Mouse (Mus musculus) ES-E14 (cell line): ENCODE measurements around the gene Spg11. TPM values are rescaled to one million over a fixed set of nuclear protein-coding genes. Genes with fewer than 3 reads are reported as not detected.
A peak's percentile ranks its signal among the peaks of the same experiment; 100 is the strongest.

Source experiments
- DNase-seq: peaks from one replicate; pipeline ENCODE4 v3.0.0-alpha.2; 2013; ENCODE audit warnings: low read depth, low spot score
- H3K27ac ChIP-seq: 2 replicates; pipeline ENCODE4 v1.5.1; 2012; ENCODE audit warnings: low read depth, mild to moderate bottlenecking, low read length, moderate library complexity, mixed read lengths; ENCODE audit not compliant: poor library complexity, insufficient read depth, severe bottlenecking
- H3K36me3 ChIP-seq: 2 replicates; pipeline ENCODE4 v1.6.1; 2012; ENCODE audit warnings: mild to moderate bottlenecking, low read length, moderate library complexity, mixed read lengths; ENCODE audit not compliant: control insufficient read depth, poor library complexity, insufficient read depth, severe bottlenecking
- H3K4me1 ChIP-seq, 2 experiments: fragments of 150-350 bp in 1 of 2; sonication (generic) in 1 of 2; 2 replicates each; pipeline ENCODE4 v1.6.1; 2012; ENCODE audit warnings: low read length in 2 of 2, mild to moderate bottlenecking in 1 of 2, mixed read lengths in 1 of 2; ENCODE audit not compliant: control insufficient read depth in 2 of 2, insufficient read depth in 2 of 2, poor library complexity in 1 of 2
- H3K4me3 ChIP-seq, 2 experiments: fragments of 150-350 bp in 1 of 2; sonication (generic) in 1 of 2; 2 replicates each; pipeline ENCODE4 v1.5.1; 2012; ENCODE audit warnings: low read length in 2 of 2, low read depth in 1 of 2, mild to moderate bottlenecking in 1 of 2, mixed read lengths in 1 of 2; ENCODE audit not compliant: insufficient read depth in 1 of 2, poor library complexity in 1 of 2, severe bottlenecking in 1 of 2
- H3K9ac ChIP-seq: 2 replicates; pipeline ENCODE4 v1.6.1; 2012; ENCODE audit warnings: low read depth, mild to moderate bottlenecking, low read length, mixed read lengths; ENCODE audit not compliant: poor library complexity, insufficient read depth, severe bottlenecking
- H3K9me3 ChIP-seq: fragments of 150-350 bp; sonication (generic); 2 replicates; pipeline ENCODE4 v1.6.1; 2012; ENCODE audit warnings: low read depth, mild to moderate bottlenecking, low read length; ENCODE audit not compliant: control insufficient read depth, insufficient read depth
- CHD2 ChIP-seq: IDR thresholded peaks from 2 replicates; pipeline ENCODE4 v1.6.1; 2014; ENCODE audit warnings: mild to moderate bottlenecking, low read depth, low read length, inconsistent platforms
- HCFC1 ChIP-seq: IDR thresholded peaks from 2 replicates; pipeline ENCODE4 v1.6.1; 2012; ENCODE audit warnings: low read length, inconsistent platforms, borderline replicate concordance; ENCODE audit not compliant: insufficient read depth
- MAFK ChIP-seq: IDR thresholded peaks from 2 replicates; pipeline ENCODE4 v1.6.1; 2014; ENCODE audit warnings: mild to moderate bottlenecking, low read depth, low read length, inconsistent platforms; ENCODE audit not compliant: insufficient read depth
- ZC3H11A ChIP-seq: IDR thresholded peaks from 2 replicates; pipeline ENCODE4 v1.6.1; 2012; ENCODE audit warnings: low read depth, mild to moderate bottlenecking, inconsistent platforms, low read length, borderline replicate concordance
- ZNF384 ChIP-seq: IDR thresholded peaks from 2 replicates; pipeline ENCODE4 v1.6.1; 2012; ENCODE audit warnings: low read depth, low read length, inconsistent platforms
- in situ Hi-C, 2 experiments: fragments of 600-800 bp; cut with MboI; formaldehyde crosslinking; loops; one replicate each; pipeline ENCODE4 v1.15.1; 2025; ENCODE audit warnings: low sequenced_read_pairs in 2 of 2, inconsistent platforms in 1 of 2; ENCODE audit not compliant: unreplicated experiment in 2 of 2
- total RNA-seq: library from RNA; depleted of rRNA; stranded (reverse); fragments of 300-350 nt; gene quantifications from 2 replicates; pipeline ENCODE4 v1.2.3, GENCODE M21; 2012

The Spg11 gene
- total RNA-seq, 1 experiment: 15.4 TPM

DNA sequence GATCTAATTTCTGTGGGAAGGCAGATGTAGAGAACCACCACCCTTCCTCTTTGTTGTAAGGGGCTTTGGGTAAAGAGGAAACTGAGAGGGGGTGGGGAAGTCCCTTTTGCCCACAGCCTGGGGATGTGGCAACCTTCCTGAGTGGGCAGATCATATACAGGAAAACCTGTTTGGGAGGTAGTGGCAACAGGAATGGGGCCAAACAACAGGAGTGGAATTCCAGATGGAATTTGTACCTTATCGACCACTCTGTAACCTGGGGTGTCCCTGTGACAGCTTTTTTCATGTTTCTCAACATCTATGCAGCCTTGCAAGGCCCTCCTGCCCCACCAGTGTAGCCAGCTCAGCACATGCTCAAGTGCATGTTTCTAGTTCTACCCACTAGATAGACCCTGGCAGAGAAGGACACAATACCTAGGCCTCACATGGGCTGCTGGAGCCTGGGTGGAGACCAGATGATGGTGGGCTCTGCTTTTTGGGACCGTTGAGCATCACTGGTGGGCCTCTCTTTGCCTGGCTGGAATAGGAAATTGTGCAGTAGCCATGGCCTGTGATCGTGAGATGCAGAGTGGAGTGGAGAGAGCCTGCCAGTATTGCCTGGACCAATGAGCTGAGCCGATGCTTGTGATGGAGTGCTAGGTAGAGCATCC lies 38.0 kb upstream of the Spg11 start:
- TF ChIP-seq ZC3H11A (no peak), CHD2 (no peak), ZNF384 (no peak), MAFK (no peak), HCFC1 (no peak)
- in situ Hi-C loops: no loop called here
- Histone ChIP-seq H3K9me3 (no peaks in the 10 kb centered on the region; the same call in 1 of the 2 replicates), H3K4me3 (peak overlapping the region in 1 of 2 experiments; percentile 35; a peak in 2 of 4 replicates), H3K9ac (no peak overlapping the region), H3K36me3 (no peaks in the 10 kb centered on the region), H3K27ac (no peak overlapping the region), H3K4me1 (peaks cover 0 to 2% of the 10 kb centered on the region in 2 experiments; a peak in 2 of 4 replicates)
- no peak for DNase-seq

- Histone ChIP-seq H3K27ac (no peak overlapping the region), H3K9me3 (no peaks in the 10 kb centered on the region; the same call in 1 of the 2 replicates)
- in situ Hi-C loops: no loop called here
Observed at GRCm38 (mm10) chr2:122155292-122155691, 37.1 kb upstream of the Spg11 start.

GRCm38 (mm10) chr2:122154479-122154878 lies 36.3 kb upstream of the Spg11 start:
- TF ChIP-seq ZNF384 (no peak), MAFK (no peak), CHD2 (no peak), ZC3H11A (no peak), HCFC1 (no peak)
- Histone ChIP-seq H3K4me1 (peaks cover 0 to 2% of the 10 kb centered on the region in 2 experiments; a peak in 1 of 4 replicates), H3K9me3 (no peaks in the 10 kb centered on the region; the same call in 1 of the 2 replicates), H3K4me3 (no peak overlapping the region), H3K9ac (no peak overlapping the region), H3K27ac (no peak overlapping the region), H3K36me3 (no peaks in the 10 kb centered on the region)
- in situ Hi-C loops: no loop called here
- no peak for DNase-seq

More at GRCm38 (mm10) chr2:122155292-122155691, 37.1 kb upstream of the Spg11 start:
- Histone ChIP-seq H3K36me3 (no peaks in the 10 kb centered on the region), H3K4me3 (no peak overlapping the region), H3K4me1 (peaks cover 0 to 2% of the 10 kb centered on the region in 2 experiments; a peak in 1 of 4 replicates), H3K9ac (no peak overlapping the region)
- no peak for TF ChIP-seq CHD2
- TF ChIP-seq MAFK: no peak
- DNase-seq: no peak

DNA sequence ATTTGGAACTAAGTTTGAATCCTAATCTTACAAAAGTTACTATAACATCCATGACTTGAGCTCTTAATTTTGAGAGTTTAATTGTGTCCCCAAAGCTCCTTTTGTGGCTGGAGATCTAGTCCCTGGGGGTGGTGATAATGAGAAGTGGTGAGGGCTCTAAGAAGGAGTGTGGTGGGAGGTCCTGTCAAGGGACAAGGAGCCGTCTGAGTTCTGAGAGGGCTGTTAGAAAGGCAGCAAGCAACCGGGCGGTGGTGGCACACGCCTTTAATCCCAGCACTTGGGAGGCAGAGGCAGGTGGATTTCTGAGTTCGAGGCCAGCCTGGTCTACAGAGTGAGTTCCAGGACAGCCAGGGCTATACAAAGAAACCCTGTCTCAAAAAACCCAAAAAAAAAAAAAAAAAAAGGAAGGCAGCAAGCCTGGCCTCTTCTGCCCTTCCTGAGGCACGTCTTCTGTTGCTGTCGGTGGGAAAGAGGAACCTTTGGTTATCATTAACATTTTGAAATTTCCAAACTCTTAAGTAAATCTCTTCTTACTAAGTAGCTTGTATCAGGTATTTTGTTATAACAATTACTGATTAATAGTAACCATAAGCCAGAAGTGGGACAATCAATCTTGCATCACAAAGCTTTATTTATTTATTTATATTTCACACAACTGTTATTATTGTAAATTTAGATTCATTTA lies 35.6 kb upstream of the Spg11 start:
- TF ChIP-seq MAFK: no peak
- no peak for TF ChIP-seq ZC3H11A
- no peak for TF ChIP-seq HCFC1
- TF ChIP-seq ZNF384: no peak
- no peak for TF ChIP-seq CHD2
- peaks cover 0 to 2% of the 10 kb centered on the region in 2 experiments; a peak in 1 of 4 replicates for H3K4me1 ChIP-seq
- H3K4me3 ChIP-seq: no peak overlapping the region
- H3K9ac ChIP-seq: no peak overlapping the region
- H3K27ac ChIP-seq: no peak overlapping the region
- in situ Hi-C loops: no loop called here
- H3K9me3 ChIP-seq: no peaks in the 10 kb centered on the region; the same call in 1 of the 2 replicates
- DNase-seq: no peak
- no peaks in the 10 kb centered on the region for H3K36me3 ChIP-seq
